Mouse (Mus musculus): ENCODE data around the gene Plin5. TPM values are rescaled to one million over a fixed set of nuclear protein-coding genes. Genes with fewer than 3 reads are reported as not detected.

Plin5 gene
- total and polyA plus RNA-seq, 2 experiments from 2014 or later: 4.3 to 4.8 TPM

DNA sequence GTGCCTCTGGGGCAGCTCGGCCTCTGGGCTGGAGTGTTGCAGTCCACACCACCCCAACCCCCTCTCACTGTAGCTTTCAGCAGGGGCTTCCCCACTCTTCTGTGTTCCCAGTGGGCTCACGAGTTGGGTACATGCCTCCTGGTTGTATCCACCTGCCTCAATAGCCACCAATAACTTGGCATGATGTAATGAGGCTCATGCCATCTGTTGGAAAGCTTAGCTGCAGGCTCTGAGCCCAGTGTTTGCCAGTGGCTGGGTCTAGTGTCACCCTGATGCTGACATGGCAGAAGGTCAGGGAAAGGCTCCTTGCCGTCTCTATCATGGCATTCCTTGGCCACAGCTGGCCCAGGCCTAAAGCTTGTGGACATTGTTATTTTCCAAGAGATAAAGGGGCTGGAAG, 16.6 kb downstream of the Plin5 start:
- no peaks in the 10 kb centered on the region for H3K4me1 ChIP-seq (ENCODE audit: insufficient read depth, low read length)
- no peak for ATAC-seq (ENCODE audit: low FRiP score)
- H3K27me3 ChIP-seq (ENCODE audit: insufficient read depth, low read length): no peaks in the 10 kb centered on the region
- no peak overlapping the region for H3K9ac ChIP-seq (replicated peaks; ENCODE audit: low read length, poor library complexity, severe bottlenecking)
- H3K36me3 ChIP-seq (ENCODE audit: insufficient read depth, low read length): peaks cover 75% of the 10 kb centered on the region
- WGBS: 93% methylated on average over 3 of the region's 3 CpGs
- H3K4me3 ChIP-seq (ENCODE audit: low read depth, low read length): no peak overlapping the region
- no peak for DNase-seq (ENCODE audit: low spot score)
- H3K4me2 ChIP-seq (ENCODE audit: low read depth, low read length, poor library complexity, severe bottlenecking): no peak overlapping the region
- no peaks in the 10 kb centered on the region for H3K9me3 ChIP-seq (ENCODE audit: low read length)
- no peak overlapping the region for H3K27ac ChIP-seq (ENCODE audit: low read depth, low read length)
- no peak for TF ChIP-seq CTCF (IDR thresholded peaks at IDR 0.05)

DNA sequence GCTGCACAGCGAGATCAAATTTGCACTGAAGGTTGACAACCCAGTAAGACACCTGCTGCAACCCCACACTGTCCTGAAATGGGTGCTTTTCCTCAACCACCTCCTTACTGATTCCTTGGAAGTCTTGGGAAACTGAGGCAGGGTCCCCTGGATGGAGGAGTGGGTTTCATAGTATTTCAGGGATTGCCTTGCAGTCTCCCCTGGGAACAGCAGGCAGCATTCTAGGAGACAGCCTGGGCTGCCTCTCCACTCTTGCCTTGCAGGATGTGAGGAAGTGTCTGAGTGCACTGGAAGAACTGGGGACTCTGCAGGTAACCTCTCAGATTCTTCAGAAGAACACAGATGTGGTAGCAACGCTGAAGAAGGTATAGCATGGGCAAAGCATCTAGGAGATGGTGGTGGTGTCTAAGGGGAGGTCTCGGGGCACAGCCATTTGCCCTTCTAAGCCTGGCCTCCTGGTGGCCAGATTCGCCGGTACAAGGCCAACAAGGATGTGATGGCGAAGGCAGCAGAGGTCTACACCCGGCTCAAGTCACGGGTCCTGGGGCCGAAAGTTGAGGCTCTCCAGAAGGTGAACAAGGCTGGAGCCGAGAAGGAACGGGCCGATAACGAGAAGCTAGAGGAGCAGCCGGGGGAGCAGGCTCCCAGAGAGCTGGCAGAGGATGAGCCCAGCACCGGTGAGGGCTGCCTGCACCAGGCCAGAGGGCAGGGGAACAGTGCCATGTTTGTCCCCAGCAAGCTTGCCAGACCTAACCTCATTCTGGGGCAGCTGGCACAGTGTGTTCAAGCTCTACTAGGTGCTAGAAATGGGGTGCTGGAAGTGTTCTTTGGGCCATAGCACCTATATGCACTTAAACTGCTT, 18.5 kb downstream of the Plin5 start:
- H3K36me3 ChIP-seq (ENCODE audit: insufficient read depth, low read length): peaks cover 83% of the 10 kb centered on the region
- ATAC-seq (ENCODE audit: low FRiP score) (no peak), DNase-seq (ENCODE audit: low spot score) (no peak)
- no peaks in the 10 kb centered on the region for H3K4me1 ChIP-seq (ENCODE audit: insufficient read depth, low read length)
- no peak overlapping the region for H3K9ac ChIP-seq (replicated peaks; ENCODE audit: low read length, poor library complexity, severe bottlenecking)
- H3K27me3 ChIP-seq (ENCODE audit: insufficient read depth, low read length): no peaks in the 10 kb centered on the region
- 0 out of 2 replicates have a peak, but pooled peaks have one; percentile 22 for TF ChIP-seq CTCF (IDR thresholded peaks at IDR 0.05)
- no peak overlapping the region for H3K27ac ChIP-seq (ENCODE audit: low read depth, low read length)
- 91% methylated on average over 15 of the region's 15 CpGs for WGBS
- no peak overlapping the region for H3K4me2 ChIP-seq (ENCODE audit: low read depth, low read length, poor library complexity, severe bottlenecking)
- no peaks in the 10 kb centered on the region for H3K9me3 ChIP-seq (ENCODE audit: low read length)
- no peak overlapping the region for H3K4me3 ChIP-seq (ENCODE audit: low read depth, low read length)

- no peak for ATAC-seq (ENCODE audit: low FRiP score)
- H3K27ac ChIP-seq (ENCODE audit: low read depth, low read length): no peak overlapping the region
- TF ChIP-seq CTCF (IDR thresholded peaks at IDR 0.05): no peak
- no peaks in the 10 kb centered on the region for H3K27me3 ChIP-seq (ENCODE audit: insufficient read depth, low read length)
- peaks cover 76% of the 10 kb centered on the region for H3K36me3 ChIP-seq (ENCODE audit: insufficient read depth, low read length)
- no peak for DNase-seq (ENCODE audit: low spot score)
- no peaks in the 10 kb centered on the region for H3K9me3 ChIP-seq (ENCODE audit: low read length)
- H3K9ac ChIP-seq (replicated peaks; ENCODE audit: low read length, poor library complexity, severe bottlenecking): no peak overlapping the region
- H3K4me3 ChIP-seq (ENCODE audit: low read depth, low read length): no peak overlapping the region
- no peak overlapping the region for H3K4me2 ChIP-seq (ENCODE audit: low read depth, low read length, poor library complexity, severe bottlenecking)
- 93% methylated on average over 8 of the region's 8 CpGs for WGBS
- no peaks in the 10 kb centered on the region for H3K4me1 ChIP-seq (ENCODE audit: insufficient read depth, low read length)
Observed at GRCm38 (mm10) chr17:56098180-56098579, 19.2 kb downstream of the Plin5 start.

DNA sequence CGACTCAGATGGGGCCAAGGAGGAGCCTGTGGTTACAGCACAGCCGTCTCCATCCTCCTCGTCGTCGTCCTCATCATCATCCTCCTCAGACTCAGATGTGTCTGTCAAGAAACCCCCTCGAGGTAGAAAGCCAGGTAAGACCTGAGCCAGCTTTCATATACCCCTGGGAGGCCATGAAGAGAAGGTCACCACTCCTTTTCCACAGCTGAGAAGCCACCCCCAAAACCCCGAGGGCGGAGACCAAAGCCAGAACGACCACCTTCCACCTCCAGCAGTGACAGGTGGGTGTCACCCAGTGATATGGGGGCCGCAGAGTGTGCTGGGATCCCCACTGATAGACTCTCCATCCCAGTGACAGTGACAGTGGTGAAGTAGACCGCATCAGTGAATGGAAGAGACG, 20.5 kb downstream of the Plin5 start:
- H3K9ac ChIP-seq (replicated peaks; ENCODE audit: low read length, poor library complexity, severe bottlenecking): no peak overlapping the region
- peaks cover 63% of the 10 kb centered on the region for H3K36me3 ChIP-seq (ENCODE audit: insufficient read depth, low read length)
- 96% methylated on average over 12 of the region's 12 CpGs for WGBS
- H3K27me3 ChIP-seq (ENCODE audit: insufficient read depth, low read length): no peaks in the 10 kb centered on the region
- H3K27ac ChIP-seq (ENCODE audit: low read depth, low read length): no peak overlapping the region
- no peak overlapping the region for H3K4me2 ChIP-seq (ENCODE audit: low read depth, low read length, poor library complexity, severe bottlenecking)
- TF ChIP-seq CTCF (IDR thresholded peaks at IDR 0.05): no peak
- ATAC-seq (ENCODE audit: low FRiP score): no peak
- no peaks in the 10 kb centered on the region for H3K9me3 ChIP-seq (ENCODE audit: low read length)
- no peak for DNase-seq (ENCODE audit: low spot score)
- no peaks in the 10 kb centered on the region for H3K4me1 ChIP-seq (ENCODE audit: insufficient read depth, low read length)
- H3K4me3 ChIP-seq (ENCODE audit: low read depth, low read length): no peak overlapping the region

DNA sequence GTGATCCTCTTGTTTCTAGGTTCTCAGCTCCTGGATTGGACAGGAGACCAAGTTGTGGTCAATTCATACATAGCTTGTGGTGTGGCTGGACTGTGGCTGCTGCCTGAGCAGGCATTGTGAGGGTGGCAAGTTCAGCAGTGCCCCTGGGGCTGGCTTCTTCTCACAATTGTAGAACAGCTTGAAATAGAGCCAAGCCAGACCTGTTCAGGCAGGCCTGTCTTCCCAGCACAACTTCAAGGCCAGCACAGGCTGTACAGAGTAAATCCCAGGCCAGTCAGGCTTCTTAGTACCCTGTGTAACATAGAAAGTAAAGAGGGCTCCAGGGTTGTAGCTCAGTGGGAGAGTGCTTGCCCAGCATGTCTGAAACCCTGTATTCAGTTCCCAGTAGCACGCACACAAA, 24.6 kb downstream of the Plin5 start:
- TF ChIP-seq CTCF (IDR thresholded peaks at IDR 0.05): no peak
- no peak overlapping the region for H3K4me2 ChIP-seq (ENCODE audit: low read depth, low read length, poor library complexity, severe bottlenecking)
- no peaks in the 10 kb centered on the region for H3K4me1 ChIP-seq (ENCODE audit: insufficient read depth, low read length)
- H3K36me3 ChIP-seq (ENCODE audit: insufficient read depth, low read length): peaks cover 40% of the 10 kb centered on the region
- H3K4me3 ChIP-seq (ENCODE audit: low read depth, low read length): no peak overlapping the region
- H3K27me3 ChIP-seq (ENCODE audit: insufficient read depth, low read length): no peaks in the 10 kb centered on the region
- ATAC-seq (ENCODE audit: low FRiP score) (no peak), DNase-seq (ENCODE audit: low spot score) (no peak)
- H3K9ac ChIP-seq (replicated peaks; ENCODE audit: low read length, poor library complexity, severe bottlenecking): no peak overlapping the region
- 100% methylated on average over 1 of the region's 1 CpGs for WGBS
- H3K27ac ChIP-seq (ENCODE audit: low read depth, low read length): no peak overlapping the region
- no peaks in the 10 kb centered on the region for H3K9me3 ChIP-seq (ENCODE audit: low read length)

DNA sequence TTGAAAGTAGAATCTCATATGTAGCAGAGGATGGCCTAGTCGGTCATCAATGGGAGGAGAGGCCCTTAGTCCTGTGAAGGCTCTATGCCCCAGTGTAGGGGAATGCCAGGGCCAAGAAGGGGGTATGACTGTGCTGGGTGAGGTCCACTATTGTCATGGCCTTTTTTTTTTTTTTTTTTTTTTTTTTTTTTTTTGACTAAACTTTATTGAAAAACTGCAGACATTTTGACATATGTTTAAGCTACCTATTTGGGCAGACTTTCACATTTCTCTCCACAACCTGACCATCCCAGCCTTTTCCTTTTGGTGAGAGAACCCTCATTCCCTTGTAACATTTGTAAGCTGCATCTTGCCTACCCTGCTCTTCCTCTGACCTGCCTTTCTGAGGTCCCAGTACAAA, 25.1 kb downstream of the Plin5 start:
- H3K27ac ChIP-seq (ENCODE audit: low read depth, low read length): no peak overlapping the region
- WGBS: 100% methylated on average over 1 of the region's 1 CpGs
- H3K27me3 ChIP-seq (ENCODE audit: insufficient read depth, low read length): no peaks in the 10 kb centered on the region
- TF ChIP-seq CTCF (IDR thresholded peaks at IDR 0.05): no peak
- H3K4me1 ChIP-seq (ENCODE audit: insufficient read depth, low read length): no peaks in the 10 kb centered on the region
- no peak overlapping the region for H3K4me2 ChIP-seq (ENCODE audit: low read depth, low read length, poor library complexity, severe bottlenecking)
- no peaks in the 10 kb centered on the region for H3K9me3 ChIP-seq (ENCODE audit: low read length)
- H3K9ac ChIP-seq (replicated peaks; ENCODE audit: low read length, poor library complexity, severe bottlenecking): no peak overlapping the region
- no peak for ATAC-seq (ENCODE audit: low FRiP score)
- peaks cover 36% of the 10 kb centered on the region for H3K36me3 ChIP-seq (ENCODE audit: insufficient read depth, low read length)
- DNase-seq (ENCODE audit: low spot score): no peak
- no peak overlapping the region for H3K4me3 ChIP-seq (ENCODE audit: low read depth, low read length)
